Mouse (Mus musculus) activated CD4-positive, CD25-positive, alpha-beta regulatory T cell, adult 4 months (primary cell): ENCODE measurements around the gene Ddx41. TPM values are rescaled to one million over a fixed set of nuclear protein-coding genes. Genes with fewer than 3 reads are reported as not detected.
"Not testable (repeated sequence)": the region's sequence is repeated elsewhere in the genome, so short reads cannot be mapped to it uniquely, and the experiment has no call there.

Experiments
- ATAC-seq: one replicate; pipeline ENCODE4 v1.8.0; 2017
- polyA plus RNA-seq, 2 experiments: library from polyadenylated mRNA; unstranded; fragments of 100-300 nt; shearing (Covaris generic); gene quantifications; one replicate each; pipeline ENCODE4 v1.2.1; 2017

The Ddx41 gene
- polyA plus RNA-seq: 10 to 100 TPM; 46.8 to 54.5 TPM

- ATAC-seq: peak; percentile 94
Observed at GRCm38 (mm10) chr13:55536194-55537175, at the start of gene Ddx41. Ddx41 (minus strand) TSS chr13:55536658.

GRCm38 (mm10) chr13:55578086-55578485, 41.6 kb upstream of the Ddx41 start:
- no peak for ATAC-seq

GRCm38 (mm10) chr13:55576872-55577271, 40.4 kb upstream of the Ddx41 start:
- not testable (repeated sequence) for ATAC-seq

GRCm38 (mm10) chr13:55575932-55576331, 39.5 kb upstream of the Ddx41 start:
- no peak for ATAC-seq

- no peak for ATAC-seq
Observed at GRCm38 (mm10) chr13:55574321-55574720, 37.9 kb upstream of the Ddx41 start.

GRCm38 (mm10) chr13:55573432-55573831, 37.0 kb upstream of the Ddx41 start, which contains the start of gene Tmed9:
Tmed9 (plus strand) TSS chr13:55573732.
- no peak for ATAC-seq

- no peak for ATAC-seq
Observed at GRCm38 (mm10) chr13:55571977-55572376, 35.5 kb upstream of the Ddx41 start.

GRCm38 (mm10) chr13:55571027-55571751, 34.7 kb upstream of the Ddx41 start, which contains the start of gene Fam193b:
Fam193b (minus strand) TSS chr13:55571120.
- peak; percentile 87 for ATAC-seq

- peak; percentile 21 for ATAC-seq
Observed at GRCm38 (mm10) chr13:55570286-55570973, 34.0 kb upstream of the Ddx41 start.

GRCm38 (mm10) chr13:55569726-55570285, 33.3 kb upstream of the Ddx41 start:
- no peak for ATAC-seq

GRCm38 (mm10) chr13:55568524-55568923, 32.1 kb upstream of the Ddx41 start:
- not testable (repeated sequence) for ATAC-seq

GRCm38 (mm10) chr13:55567949-55568348, 31.5 kb upstream of the Ddx41 start:
- no peak for ATAC-seq

- ATAC-seq: no peak
Observed at GRCm38 (mm10) chr13:55567001-55567400, 30.5 kb upstream of the Ddx41 start.

GRCm38 (mm10) chr13:55563266-55563879, 26.9 kb upstream of the Ddx41 start:
- ATAC-seq: no peak

GRCm38 (mm10) chr13:55557499-55557898, 21.0 kb upstream of the Ddx41 start:
- no peak for ATAC-seq

GRCm38 (mm10) chr13:55555921-55556320, 19.5 kb upstream of the Ddx41 start:
- ATAC-seq: no peak

GRCm38 (mm10) chr13:55549061-55549460, 12.6 kb upstream of the Ddx41 start:
- no peak for ATAC-seq

GRCm38 (mm10) chr13:55548426-55548825, 12.0 kb upstream of the Ddx41 start:
- no peak for ATAC-seq

GRCm38 (mm10) chr13:55547916-55548315, 11.5 kb upstream of the Ddx41 start:
- no peak for ATAC-seq

GRCm38 (mm10) chr13:55544792-55545191, 8.3 kb upstream of the Ddx41 start:
- no peak for ATAC-seq

GRCm38 (mm10) chr13:55543447-55543846, 7.0 kb upstream of the Ddx41 start:
- no peak for ATAC-seq

- no peak for ATAC-seq
Observed at GRCm38 (mm10) chr13:55542891-55543290, 6.4 kb upstream of the Ddx41 start.
